Mouse (Mus musculus) lung, embryonic 16.5 days (tissue): ENCODE data around the gene Taf13. TPM values are rescaled to one million over a fixed set of nuclear protein-coding genes. Genes with fewer than 3 reads are reported as not detected.

Experiments
- ATAC-seq: fragments of 200-750 bp; cut with Nextera tagmentation; 2 replicates; pipeline ENCODE4 v1.8.0; 2017; ENCODE audit warnings: low read depth, mild to moderate bottlenecking, moderate library complexity
- H3K27ac ChIP-seq: fragments of 300-500 bp; sonication (generic); 2 replicates; pipeline ENCODE4 v1.5.1; 2014; ENCODE audit warnings: mild to moderate bottlenecking, control low read depth, low read length
- H3K27me3 ChIP-seq: fragments of 300-500 bp; sonication (generic); 2 replicates; pipeline ENCODE4 v1.6.1; 2014; ENCODE audit warnings: low read depth, low read length, mixed read lengths; ENCODE audit not compliant: control insufficient read depth, insufficient read depth
- H3K36me3 ChIP-seq: fragments of 300-500 bp; sonication (generic); 2 replicates; pipeline ENCODE4 v1.6.1; 2014; ENCODE audit warnings: low read length; ENCODE audit not compliant: control insufficient read depth, insufficient read depth
- H3K4me1 ChIP-seq: fragments of 300-500 bp; sonication (generic); replicated peaks from 2 replicates; pipeline ENCODE4 v1.6.1; 2014; ENCODE audit warnings: low read length, mixed read lengths; ENCODE audit not compliant: control insufficient read depth, insufficient read depth
- H3K4me2 ChIP-seq: fragments of 300-500 bp; sonication (generic); 2 replicates; pipeline ENCODE4 v1.6.1; 2014; ENCODE audit warnings: low read depth, low read length, control low read depth
- H3K4me3 ChIP-seq: fragments of 300-500 bp; sonication (generic); 2 replicates; pipeline ENCODE4 v1.5.1; 2014; ENCODE audit warnings: mild to moderate bottlenecking, low read length, control low read depth
- H3K9ac ChIP-seq: fragments of 300-500 bp; sonication (generic); 2 replicates; pipeline ENCODE4 v1.6.1; 2014; ENCODE audit warnings: low read length, control low read depth
- H3K9me3 ChIP-seq: fragments of 300-500 bp; sonication (generic); 2 replicates; pipeline ENCODE4 v1.6.1; 2016; ENCODE audit warnings: low read length; ENCODE audit not compliant: control insufficient read depth
- WGBS: fragments of 180-500 bp; shearing (Covaris S2); extraction: QIAGEN DNeasy Blood & Tissue Kit; methylation state at CpG from one replicate; pipeline ENCODE4 v1.1.7; 2014; 5-methylcytosine and 5-hydroxymethylcytosine counted together
- microRNA-seq: library from miRNA; unstranded; fragments of <30 nt; microRNA quantifications from one replicate; pipeline ENCODE4, GENCODE M21; 2016
- polyA plus RNA-seq: library from polyadenylated mRNA; unstranded; fragments of >200 nt; fragmentation: Nextera tagmentation; extraction: Ambion mirVana; gene quantifications from 2 replicates; pipeline ENCODE4 v1.2.1, GENCODE M21; 2015

The Taf13 gene
- polyA plus RNA-seq, 1 experiment from 2014 or later: 45.5 TPM

- Histone ChIP-seq H3K36me3 (no peaks in the 10 kb centered on the region), H3K4me1 (no peaks in the 10 kb centered on the region), H3K9ac (no peak overlapping the region), H3K27me3 (no peaks in the 10 kb centered on the region), H3K27ac (no peak overlapping the region), H3K4me2 (no peak overlapping the region), H3K9me3 (no peaks in the 10 kb centered on the region), H3K4me3 (no peak overlapping the region)
- WGBS: 54% methylated on average over 3 of the region's 3 CpGs
- no peak for ATAC-seq
These were observed 37.4 kb downstream of the Taf13 start for GRCm38 (mm10) chr3:108608906-108609305.

Small RNAs within 50 kb of the gene (microRNA-seq; reads per million reads assigned to microRNA genes)
- not detected for gene Gm22860

Other genes with a start within 250 kb of the Taf13 start
- 6.1 and 9.9 TPM in 2 replicates for gene Mybphl, start 206.8 kb upstream of the Taf13 start, polyA plus RNA-seq
- 73.9 and 75.6 TPM in 2 replicates for gene Psrc1, start 187.9 kb upstream of the Taf13 start, polyA plus RNA-seq
- 6.8 and 6.9 TPM in 2 replicates for gene Celsr2, start 156.1 kb upstream of the Taf13 start, polyA plus RNA-seq
- gene Sars, start 126.5 kb upstream of the Taf13 start, polyA plus RNA-seq: 112 and 117 TPM in 2 replicates
- gene 1700013F07Rik, start 37.5 kb upstream of the Taf13 start, polyA plus RNA-seq: 3.1 and 5.0 TPM in 2 replicates
- 19.6 and 22.3 TPM in 2 replicates for gene 5330417C22Rik, start 35.2 kb upstream of the Taf13 start, polyA plus RNA-seq
- gene Tmem167b, start 9.2 kb upstream of the Taf13 start, polyA plus RNA-seq: 45.1 and 46.4 TPM in 2 replicates
- 10.9 and 12.5 TPM in 2 replicates for gene Wdr47, start 19.6 kb downstream of the Taf13 start, polyA plus RNA-seq
- gene Clcc1, start 82.2 kb downstream of the Taf13 start, polyA plus RNA-seq: 84.4 and 91.7 TPM in 2 replicates
- gene Gpsm2, start 150.6 kb downstream of the Taf13 start, polyA plus RNA-seq: 43.3 and 43.8 TPM in 2 replicates
- not detected in 2 replicates for gene Aknad1, start 168.0 kb downstream of the Taf13 start, polyA plus RNA-seq